Mouse (Mus musculus): ENCODE data around the gene Tspan11. TPM values are rescaled to one million over a fixed set of nuclear protein-coding genes. Genes with fewer than 3 reads are reported as not detected.

Gene Tspan11
- total RNA-seq, 2 experiments from 2014 or later: 4.7 to 4.9 TPM

DNA sequence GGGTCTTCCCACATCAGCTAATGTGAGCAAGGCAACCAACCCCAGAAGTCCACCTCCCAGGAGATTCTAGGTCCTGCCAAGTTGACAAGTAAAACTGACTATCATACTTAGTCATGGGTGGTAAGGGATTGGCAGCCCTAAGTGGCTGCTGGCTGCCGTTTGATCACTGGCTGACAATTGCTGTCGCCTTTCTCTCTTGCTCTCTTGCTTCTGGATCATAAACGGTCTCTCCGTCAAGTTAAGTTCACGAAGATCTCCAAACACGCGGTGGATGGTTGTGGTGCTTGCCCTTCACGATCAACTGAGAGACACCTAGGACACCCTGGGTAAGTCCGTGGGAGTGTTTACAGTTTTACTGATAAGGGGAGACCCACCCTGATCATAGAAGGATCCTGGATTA lies 11.0 kb upstream of the Tspan11 start:
- intact Hi-C loops (cut with DNase I): no loop called here
- DNase-seq: no peak

DNA sequence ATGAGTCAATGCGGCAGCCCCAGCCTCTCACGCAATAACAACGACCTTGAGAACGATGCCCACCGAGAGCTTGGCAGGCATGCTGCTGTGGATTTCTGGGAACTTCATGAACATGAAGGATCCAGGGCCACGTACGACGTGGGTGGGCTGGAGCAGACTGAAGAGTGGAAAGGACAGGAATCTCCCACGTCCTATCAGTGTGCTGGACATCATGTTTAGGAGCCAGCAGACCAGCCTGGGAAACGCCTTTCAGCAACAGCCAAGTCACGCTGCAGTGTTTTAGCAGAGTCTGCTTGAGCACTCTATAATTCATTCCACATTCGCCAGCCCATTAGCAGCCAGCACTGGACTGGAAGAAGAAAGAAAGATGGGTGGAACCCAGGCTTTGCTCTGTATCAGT lies 10.4 kb upstream of the Tspan11 start:
- peak; percentile 22 to 42 for DNase-seq
- intact Hi-C loops (cut with DNase I): no loop called here

DNA sequence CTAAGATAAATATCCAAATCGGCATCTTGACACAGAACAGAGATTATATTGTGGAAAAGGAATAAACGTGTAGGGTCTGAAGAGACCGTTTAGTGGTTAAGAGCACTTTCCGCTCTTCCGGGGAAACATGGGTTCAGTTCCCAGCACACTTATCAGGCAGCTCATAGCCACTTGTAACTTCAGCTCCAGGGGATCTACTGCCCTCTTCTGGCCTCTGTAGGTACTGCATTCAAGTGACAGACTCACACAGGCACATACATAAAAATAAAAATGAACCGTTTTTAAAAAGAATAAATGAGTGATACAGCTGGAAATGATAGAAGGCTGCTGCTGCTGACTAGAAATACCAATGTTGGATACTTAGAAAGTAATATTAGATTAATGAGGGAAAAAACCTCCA lies 7.9 kb upstream of the Tspan11 start:
- DNase-seq: no peak
- intact Hi-C loops (cut with DNase I): no loop called here

DNA sequence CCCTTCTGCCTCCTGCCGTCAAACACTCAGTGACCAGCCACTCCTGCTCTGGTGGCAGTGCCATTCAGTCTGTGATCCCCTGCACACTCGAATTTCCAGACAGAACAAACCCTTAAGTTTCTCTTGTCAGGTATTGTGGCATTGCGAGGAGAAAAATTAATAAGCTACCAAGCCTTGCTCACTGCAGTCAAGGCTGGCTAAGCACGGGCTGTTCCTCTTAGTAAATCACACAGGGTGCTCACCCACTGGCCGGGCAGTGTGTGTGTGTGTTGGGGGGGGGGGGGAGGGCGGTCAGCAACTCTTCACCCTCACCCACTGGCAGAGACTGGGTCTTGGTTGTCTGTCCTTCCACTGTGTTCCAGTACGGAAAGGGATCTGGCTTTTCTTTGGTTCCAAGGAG lies 473 bp upstream of the Tspan11 start:
- intact Hi-C loops (cut with DNase I): no loop called here
- no peak for DNase-seq

DNA sequence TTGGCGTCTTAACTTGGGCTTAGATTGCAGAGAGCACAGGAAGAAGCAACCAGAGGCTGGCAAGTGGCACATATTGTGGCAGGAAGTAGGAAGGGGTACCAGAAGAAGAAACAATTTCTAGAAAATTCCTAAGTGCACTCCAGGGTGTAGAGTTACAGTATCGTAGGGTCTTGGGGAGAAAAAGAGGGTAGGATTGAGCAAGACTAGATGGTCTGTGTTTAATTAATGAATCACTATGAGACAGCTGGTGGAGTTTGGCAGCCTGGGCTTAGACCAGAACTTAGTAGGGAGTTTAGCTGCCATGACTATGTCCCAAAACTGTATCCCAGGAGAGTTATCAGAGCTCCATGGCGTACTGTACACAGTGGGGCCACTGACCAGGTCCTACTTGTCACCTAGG lies 1.2 kb downstream of the Tspan11 start:
- DNase-seq: no peak
- intact Hi-C loops (cut with DNase I): no loop called here

DNA sequence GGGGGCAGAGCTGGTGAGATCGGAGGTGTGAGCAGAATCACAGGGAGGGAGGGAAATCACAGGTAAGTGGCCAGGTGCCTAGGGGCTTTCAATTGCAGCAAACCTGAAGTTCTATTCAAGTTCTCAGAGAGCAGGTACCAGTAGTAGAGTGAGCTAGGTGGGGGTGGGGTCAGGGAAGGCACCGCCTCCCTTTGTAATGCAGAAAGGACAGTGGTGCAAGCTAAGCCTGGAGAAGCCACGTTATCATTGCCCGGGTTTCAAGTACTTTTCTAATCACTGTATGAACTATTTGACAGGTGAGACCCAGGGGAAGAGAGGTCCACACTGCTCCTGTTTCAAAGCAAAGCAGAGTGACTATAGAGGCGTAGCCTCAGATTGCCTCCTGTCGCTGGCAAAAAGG lies 6.2 kb downstream of the Tspan11 start:
- DNase-seq: no peak
- intact Hi-C loops (cut with DNase I): no loop called here

DNA sequence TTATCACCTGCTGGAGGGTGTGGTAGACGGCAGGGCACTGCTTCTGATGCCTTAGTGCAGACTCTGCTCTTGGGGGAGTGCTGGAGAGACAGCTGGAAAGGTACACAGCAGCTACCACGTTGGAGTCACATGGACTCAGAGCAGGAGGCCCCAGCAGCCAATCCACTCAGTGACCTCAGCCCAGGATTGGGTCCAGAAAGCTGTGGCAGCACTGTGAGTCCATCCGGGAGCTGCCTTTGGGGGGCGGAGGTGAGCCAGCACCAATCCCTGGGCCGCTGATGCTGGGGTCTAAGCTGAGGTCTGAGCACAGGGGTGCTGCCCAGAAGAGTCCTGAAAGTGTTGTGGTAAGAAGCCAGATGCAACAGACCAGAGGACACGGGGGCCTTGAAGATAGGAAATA lies 7.6 kb downstream of the Tspan11 start:
- DNase-seq: no peak
- intact Hi-C loops (cut with DNase I): no loop called here

DNA sequence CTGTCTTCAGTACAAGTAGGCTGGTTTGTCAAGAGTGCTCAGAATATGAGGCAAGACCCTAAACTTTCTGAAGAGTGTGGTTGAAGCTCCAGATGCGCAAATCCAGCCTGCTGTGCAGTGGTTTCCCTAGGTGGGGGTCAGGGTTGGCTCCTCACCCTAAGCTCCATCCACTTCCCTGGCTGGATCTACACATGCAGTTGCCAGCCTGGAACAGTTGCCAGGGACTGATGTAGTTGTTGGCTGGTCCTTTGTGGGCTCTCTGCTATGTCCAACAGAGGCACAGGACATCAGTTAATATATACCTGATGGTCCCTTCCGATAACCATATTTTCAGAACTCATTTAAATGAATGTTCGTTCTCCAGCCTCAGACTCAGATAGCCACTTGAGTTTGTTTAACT lies 9.0 kb downstream of the Tspan11 start:
- no peak for DNase-seq
- intact Hi-C loops (cut with DNase I): no loop called here

DNA sequence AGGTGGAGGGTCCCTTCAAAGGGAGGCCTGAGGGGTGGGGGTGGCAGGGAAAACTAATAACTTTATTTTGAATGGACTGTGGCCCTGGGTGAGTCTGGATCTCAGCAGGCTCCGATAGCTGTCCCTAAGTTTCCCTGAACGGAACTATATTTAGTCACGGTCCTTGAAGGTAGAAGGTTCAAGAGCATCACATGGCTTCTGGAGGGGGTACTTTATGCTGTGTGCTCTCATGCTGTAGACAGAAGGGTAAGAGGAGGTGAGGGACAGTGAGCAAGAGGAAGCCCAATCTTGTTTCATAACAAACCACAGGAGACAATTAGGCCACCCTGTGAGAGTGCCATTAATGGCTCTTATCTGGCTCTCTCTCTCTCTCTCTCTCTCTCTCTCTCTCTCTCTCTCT lies 10.0 kb downstream of the Tspan11 start:
- intact Hi-C loops (cut with DNase I): no loop called here
- no peak for DNase-seq

DNA sequence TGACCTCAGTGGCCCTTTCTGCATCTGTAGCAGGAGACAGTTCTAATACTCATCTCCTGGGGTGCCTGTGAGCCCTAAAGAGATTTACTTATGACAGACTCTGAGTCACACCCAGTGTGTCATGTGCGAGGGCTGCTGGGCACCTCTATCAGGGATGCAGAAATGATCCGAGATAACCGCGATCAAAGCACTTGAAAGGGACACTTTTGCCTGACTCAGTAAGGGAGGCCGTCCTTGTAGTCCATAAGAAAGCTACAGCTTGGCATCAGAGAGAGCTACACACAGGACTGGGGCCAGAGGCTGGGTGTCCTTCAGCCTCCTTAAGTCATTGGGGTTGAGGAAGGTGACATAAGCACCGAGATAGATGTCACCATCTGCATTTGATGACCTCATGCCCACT lies 12.7 kb downstream of the Tspan11 start:
- no peak for DNase-seq
- intact Hi-C loops (cut with DNase I): no loop called here

DNA sequence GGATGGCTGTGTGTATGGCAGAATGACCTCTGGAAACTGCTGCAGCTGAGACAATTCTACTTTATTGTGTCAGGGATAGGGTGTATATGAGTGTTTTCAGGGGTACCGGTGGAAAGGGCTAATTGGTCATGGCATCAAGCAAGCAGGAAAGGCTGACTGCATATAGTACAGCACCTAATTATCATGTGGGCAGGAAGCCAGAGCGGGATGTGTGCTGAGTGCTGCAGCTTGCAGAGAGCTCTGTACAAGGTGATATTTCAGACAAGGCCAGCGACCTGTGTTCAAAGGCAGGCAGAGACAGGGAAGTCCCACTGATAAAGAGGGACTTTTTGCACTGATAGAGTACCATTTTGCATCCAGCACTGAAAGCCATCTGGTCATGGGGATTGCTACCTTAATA lies 13.9 kb downstream of the Tspan11 start:
- DNase-seq: no peak
- intact Hi-C loops (cut with DNase I): no loop called here

DNA sequence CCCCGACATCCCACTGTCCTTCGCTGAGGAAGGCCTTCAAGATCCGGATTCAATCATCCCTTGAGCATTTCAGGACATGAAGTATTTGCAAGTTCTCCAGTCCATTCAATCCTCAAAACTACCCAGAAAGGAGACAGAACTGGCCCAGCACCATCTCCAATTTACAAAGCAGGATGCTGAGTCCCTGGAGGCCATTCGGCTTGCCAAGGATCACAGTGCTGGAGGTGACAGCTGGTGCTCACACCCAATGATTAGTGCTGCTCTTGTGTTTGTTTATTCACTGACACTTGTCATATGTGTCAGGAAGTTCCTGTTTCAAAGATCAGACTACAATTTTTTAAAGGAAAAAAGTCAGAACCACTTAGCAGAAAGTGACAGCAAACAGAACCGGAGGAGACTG lies 14.3 kb downstream of the Tspan11 start:
- peak; percentile 71 to 73 for DNase-seq
- intact Hi-C loops (cut with DNase I): no loop called here

DNA sequence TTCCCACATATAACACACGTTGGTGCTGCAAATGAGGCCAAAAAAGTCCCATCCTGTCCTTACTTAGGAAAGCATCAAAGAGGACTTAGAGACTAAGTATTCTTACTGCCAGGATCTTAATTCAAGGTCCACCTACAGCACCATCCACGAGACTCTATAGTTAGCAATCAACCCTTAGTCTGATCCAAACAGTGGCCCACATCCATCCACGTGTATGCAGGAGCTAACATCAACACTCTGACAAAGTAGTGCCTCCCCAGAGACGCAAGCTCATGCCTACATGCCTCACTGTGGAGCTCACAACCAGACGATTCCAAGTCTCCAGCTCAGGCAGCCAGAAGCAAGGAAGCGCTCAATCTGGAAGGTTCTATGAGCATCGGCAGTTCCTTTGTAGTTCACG lies 15.2 kb downstream of the Tspan11 start:
- DNase-seq: no peak
- intact Hi-C loops (cut with DNase I): no loop called here

DNA sequence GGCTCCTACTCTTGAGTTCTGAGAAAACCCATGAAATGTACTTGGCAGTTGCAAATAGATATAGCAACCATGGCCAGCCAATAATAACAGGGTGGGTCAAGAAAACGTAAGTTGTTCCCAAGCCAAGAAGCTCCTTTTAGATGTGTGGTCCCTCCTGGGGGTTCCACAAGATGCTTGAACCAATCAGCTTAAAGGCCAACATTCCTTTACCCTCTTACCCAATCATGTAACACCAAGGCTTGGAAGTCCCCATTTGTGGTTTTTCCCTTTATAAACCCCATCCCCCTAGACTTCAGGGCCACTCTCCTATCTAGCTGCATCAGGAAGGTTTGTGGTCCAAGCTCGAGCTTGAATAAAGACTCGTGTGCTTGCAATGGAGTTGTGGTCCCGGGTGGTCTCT lies 23.2 kb downstream of the Tspan11 start:
- no peak for DNase-seq
- intact Hi-C loops (cut with DNase I): no loop called here

DNA sequence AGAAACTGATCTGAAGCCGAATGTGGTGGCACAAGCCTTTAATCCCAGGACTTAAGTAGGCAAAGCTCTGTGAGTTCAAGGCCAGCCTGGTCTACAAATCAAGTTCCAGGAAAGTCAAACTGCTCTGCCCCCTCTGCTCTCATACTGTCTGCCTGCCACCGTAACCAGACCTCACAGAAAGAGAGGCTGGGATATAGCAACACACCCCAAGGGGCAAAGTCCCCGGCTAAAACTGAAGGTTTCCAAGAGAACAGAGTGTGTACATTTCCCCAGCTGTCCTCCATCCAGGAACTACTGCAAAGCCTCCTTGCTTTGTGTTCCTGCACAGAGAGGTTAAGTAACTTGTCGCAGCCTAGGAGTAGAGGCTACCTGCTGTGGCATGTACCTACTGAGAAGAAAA lies 24.3 kb downstream of the Tspan11 start:
- intact Hi-C loops (cut with DNase I): no loop called here
- DNase-seq: no peak

DNA sequence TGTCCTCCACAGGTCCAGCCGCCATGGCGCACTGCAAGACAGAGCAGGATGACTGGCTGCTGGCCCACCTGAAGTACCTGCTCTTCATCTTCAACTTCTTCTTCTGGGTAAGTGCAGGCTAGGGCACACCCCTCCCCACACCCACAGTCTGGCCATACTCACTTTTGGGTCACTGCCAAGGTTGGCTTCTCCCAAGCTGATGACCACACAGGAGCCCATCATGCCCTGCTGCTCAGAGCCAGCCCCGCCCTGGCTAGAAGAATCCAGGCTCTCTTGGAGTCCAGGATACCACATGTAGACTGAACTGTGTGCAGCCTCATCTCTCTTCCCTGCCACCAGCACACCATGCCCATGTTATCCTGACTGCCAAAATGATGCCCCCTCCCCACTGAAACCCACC lies 25.5 kb downstream of the Tspan11 start:
- intact Hi-C loops (cut with DNase I): no loop called here
- no peak for DNase-seq

DNA sequence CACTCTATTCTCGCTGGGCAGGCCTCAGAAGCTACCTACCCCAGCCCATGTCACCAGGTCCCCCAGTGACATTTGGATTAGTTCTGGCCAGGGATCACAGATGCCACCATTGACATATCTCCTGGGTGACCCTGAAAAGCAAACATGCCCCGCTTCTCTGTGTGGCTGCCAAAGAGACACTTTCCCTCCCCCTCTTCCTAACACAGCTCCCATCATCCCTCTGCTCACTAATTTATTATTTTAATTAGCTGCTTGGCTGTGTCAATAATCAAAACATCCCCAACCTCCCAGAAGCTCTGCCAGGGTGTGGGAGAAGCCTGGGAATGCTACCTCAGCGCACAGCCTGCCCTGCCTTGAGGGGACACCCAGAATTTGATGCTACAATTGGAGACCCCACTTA lies 29.6 kb downstream of the Tspan11 start:
- intact Hi-C loops (cut with DNase I): no loop called here
- DNase-seq: no peak

DNA sequence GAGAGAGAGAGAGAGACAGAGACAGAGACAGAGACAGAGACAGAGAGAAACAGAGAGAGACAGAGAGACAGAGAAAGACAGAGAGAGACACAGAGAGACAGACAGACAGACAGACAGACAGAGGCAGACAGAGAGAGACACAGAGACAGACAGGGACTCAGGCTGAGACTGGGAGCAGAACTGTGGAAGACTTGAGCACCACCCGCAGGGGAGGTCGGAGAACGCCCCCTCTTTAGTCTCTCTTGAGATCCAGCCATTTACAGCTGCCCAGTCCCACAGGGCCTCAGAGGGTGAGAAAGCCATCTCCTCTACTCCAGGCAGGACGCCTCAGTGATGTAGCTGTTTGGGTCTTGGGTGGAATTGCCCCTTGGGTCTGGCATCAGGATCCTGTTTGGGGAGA lies 30.3 kb downstream of the Tspan11 start:
- no peak for DNase-seq
- intact Hi-C loops (cut with DNase I): no loop called here

DNA sequence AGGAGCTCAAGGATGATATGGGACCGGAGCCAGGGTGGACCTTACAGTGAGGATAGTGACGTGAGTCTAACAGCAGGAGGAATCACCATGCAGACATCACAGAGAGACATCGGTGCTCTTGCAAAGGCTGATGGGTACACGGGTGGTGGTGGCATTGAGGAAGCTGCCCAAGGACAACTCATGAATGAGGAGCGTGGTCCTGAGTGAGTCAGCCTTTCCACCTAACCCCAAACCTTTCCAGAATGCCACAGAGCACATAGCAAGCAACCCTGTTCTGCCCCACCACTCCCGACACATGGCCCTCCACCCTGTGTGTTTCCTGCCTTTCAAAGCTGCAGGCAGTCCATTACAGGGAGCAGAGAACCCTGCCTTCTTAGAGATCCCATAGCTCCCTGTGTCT lies 32.1 kb downstream of the Tspan11 start:
- intact Hi-C loops (cut with DNase I): no loop called here
- DNase-seq: no peak

DNA sequence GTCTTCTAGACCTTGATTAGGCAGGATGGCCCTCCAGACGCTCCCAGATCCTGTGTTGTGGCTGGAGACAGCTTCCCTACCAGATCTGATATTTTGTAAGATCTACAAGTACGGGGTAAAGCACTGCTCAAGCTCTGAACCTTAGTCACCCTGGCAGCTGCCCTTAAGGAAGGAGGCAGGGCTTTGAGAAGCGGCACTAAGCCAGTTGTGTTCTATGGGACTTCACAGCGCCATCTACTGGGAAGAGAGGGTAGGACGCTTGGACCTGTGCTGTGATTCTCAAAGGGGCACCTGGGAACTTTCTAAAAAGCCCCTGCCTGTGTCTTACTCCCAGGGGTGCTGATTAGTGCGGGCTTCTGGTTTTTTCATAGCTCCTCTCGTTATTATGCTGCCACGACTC lies 33.3 kb downstream of the Tspan11 start:
- intact Hi-C loops (cut with DNase I): loop anchor here (2.0 to 5.0 kb wide), 3 partner anchors 68 to 358 kb away; partner anchors contain the start of gene Cracr2a
- DNase-seq: peak; percentile 80 to 88

DNA sequence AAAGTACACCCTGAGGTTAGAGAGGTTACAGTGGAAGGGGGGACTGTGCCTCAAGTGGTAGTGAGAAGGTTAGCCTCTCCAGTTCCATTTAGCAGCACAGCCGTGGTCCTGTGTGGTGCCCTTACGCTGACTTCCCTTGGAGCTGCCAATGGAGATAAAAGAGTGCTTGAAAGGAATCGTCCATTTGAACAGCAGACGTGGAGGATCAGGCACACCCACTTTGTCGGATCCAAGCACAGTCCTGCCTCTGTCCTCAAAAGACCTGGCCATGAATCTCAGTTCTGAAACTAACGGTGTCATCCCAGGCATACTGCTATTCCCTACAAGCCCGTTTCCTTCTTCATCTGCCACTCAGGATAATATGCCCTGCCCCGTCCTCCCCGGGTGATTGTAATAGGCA lies 34.6 kb downstream of the Tspan11 start:
- intact Hi-C loops (cut with DNase I): loop anchor here (2.0 to 5.0 kb wide), 3 partner anchors 69 to 360 kb away; partner anchors contain the start of gene Cracr2a
- no peak for DNase-seq

DNA sequence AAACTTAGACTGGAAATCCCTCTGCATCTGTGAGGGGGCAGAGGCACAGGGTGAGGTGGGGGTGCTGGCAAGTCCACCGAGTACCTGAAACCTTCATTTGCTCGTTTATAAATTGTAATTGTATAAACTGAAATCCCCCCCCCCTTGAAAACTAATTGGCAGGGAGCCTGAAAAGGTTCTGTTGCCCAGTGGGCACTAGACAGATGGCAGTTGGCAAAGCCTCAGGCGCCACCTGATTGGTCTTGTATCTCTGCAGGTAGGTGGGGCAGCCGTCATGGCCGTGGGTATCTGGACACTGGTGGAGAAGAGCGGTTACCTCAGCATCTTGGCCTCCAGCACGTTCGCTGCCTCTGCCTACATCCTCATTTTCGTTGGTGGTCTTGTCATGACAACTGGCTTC lies 35.9 kb downstream of the Tspan11 start:
- no peak for DNase-seq
- intact Hi-C loops (cut with DNase I): loop anchor here (5.0 kb wide), 1 partner anchor 361 kb away; the partner anchor contains the start of gene Cracr2a

DNA sequence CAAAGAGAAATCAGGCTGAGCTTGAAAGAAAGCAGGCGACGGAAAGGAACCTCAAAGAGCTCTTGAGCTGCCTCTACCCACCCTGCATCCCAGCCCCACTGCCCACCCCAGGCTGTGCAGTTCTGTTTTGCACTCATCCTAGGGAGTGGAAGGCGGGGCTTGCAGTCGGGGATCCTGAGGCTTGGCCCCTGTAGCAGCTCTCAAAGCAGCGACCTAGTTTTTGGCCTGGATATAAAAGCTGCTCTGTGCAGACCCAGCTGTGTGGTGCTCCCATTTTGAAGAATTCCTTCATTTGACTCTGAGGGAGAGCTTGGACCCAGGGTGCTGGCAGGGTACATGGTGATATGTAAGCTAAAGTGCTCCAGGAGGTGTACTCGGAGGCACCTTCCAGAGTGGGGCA lies 37.4 kb downstream of the Tspan11 start:
- intact Hi-C loops (cut with DNase I): loop anchor here (5.0 kb wide), 1 partner anchor 362 kb away; the partner anchor contains the start of gene Cracr2a
- no peak for DNase-seq

DNA sequence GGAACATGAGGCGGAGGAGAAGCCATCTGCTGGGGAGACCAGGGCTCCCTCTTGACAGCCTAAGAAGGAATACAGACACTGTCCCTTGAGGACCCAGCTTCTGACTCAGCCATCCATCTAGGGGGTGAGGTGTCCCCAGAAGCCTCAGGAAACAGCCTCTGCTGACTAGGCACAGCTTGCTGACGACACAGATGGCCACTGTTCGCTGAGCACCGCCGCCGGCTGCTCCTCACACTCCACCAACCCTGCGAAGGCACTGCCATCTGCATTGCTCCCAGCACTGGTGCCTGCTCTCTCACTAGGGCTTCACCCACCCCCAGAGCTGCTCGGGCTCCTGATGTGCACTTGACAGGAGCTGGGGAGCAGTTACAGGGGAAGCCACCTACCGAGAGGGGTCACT lies 38.5 kb downstream of the Tspan11 start:
- intact Hi-C loops (cut with DNase I): no loop called here
- DNase-seq: no peak
